Mouse (Mus musculus): ENCODE results near the gene Ceacam11.
"Not testable (repeated sequence)": the region's sequence is repeated elsewhere in the genome, so short reads cannot be mapped to it uniquely, and the experiment has no call there.

Ceacam11 gene

GRCm38 (mm10) chr7:17971824-17972223, at the start of gene Ceacam11:
Gene Ceacam11 (plus strand): TSS chr7:17972124.
- no peak for DNase-seq (ENCODE audit: low spot score in 2 of 2)

GRCm38 (mm10) chr7:18001131-18001530, 29.2 kb downstream of the Ceacam11 start:
- DNase-seq (ENCODE audit: low spot score in 2 of 2), result not testable (repeated sequence)

- DNase-seq (ENCODE audit: low spot score in 2 of 2), result no peak
Observed at GRCm38 (mm10) chr7:18009589-18009988, 37.7 kb downstream of the Ceacam11 start, which contains the start of gene Ceacam13. Gene Ceacam13 (plus strand): TSS chr7:18009889.

Data from spleen, postnatal 14 days (tissue).